In the genomic region with DNA sequence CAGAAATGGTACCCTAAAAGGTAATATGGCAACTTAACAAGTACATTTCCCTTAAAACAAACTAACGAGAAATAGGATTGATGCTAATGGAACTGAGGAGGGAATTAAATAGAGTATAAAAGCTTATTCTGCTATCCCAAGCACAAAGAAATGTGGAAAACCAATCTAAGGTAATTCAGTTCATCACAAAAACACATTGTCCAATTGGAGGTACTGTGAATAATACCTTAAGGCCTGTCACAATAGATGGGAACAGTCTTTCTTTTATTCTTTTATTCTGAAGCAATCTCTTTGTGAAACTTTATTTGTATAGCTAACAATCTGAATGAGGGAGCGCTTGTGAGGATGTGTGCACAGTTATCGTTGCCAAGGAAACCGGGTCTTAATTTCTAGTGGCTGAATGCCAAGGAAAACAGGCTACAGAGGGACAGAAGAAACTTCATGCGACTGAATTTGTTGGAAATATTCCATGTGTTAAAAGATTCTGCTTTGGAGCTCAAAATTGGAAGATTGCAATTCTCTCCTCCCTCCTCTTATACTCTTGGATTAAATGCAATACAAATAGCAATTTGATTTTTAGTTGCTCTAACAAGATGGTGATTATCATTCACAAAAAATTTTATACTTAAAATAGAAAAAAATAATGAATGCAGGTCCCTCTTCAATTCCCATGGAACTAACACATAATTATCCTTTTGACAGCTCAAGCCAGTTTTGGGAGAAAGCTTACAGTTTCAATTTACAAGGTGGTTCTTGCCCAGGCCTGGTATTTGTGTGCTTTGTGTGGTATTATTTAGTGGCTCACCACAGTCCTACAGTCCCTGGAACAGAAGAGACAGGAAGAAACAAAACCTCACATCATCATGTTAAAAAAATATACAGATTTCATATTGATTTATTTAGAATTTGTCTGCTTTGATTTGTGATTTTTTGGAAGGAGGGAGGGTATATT, we compare ENCODE assay signal across 12 mouse cellular contexts.
A peak's percentile ranks its signal among the peaks of the same experiment; 100 is the strongest.
DNase-seq lines count a peak whose midpoint lies in the region; ATAC-seq lines count a peak whose summit lies in the region.
"Had no signal": no experiment of that assay in that cellular context is flagged by ENCODE, and none has a peak within 500 bp of the region (broad histone marks: within the 10 kb centered on the region; RNA-seq: fewer than 3 reads in every experiment).

No protein-coding gene starts in this region.

- no peak overlapping the region for H3K4me2 ChIP-seq in midbrain, embryonic 11.5 days
- no peak overlapping the region for H3K4me2 ChIP-seq in intestine, embryonic 15.5 days (replicated peaks)
- H3K4me2 ChIP-seq: embryonic facial prominence, embryonic 13.5 days; limb, embryonic 15.5 days had no signal

- peaks cover 16% of the 10 kb centered on the region for H3K4me1 ChIP-seq in hindbrain, embryonic 10.5 days (replicated peaks)
- peaks cover 11% of the 10 kb centered on the region for H3K4me1 ChIP-seq in midbrain, embryonic 11.5 days (ENCODE audit: control insufficient read depth, insufficient read depth, low read length)
- H3K4me1 ChIP-seq in intestine, embryonic 15.5 days (replicated peaks) = no peaks in the 10 kb centered on the region
- H3K4me1 ChIP-seq: embryonic facial prominence, embryonic 13.5 days; limb, embryonic 15.5 days had no signal

- 48% methylated on average over 5 of the region's 5 CpGs for WGBS in hindbrain, embryonic 10.5 days
- WGBS in midbrain, embryonic 11.5 days = 28% methylated on average over 5 of the region's 5 CpGs
- WGBS in intestine, embryonic 15.5 days = 72% methylated on average over 5 of the region's 5 CpGs

- no peak overlapping the region for H3K9ac ChIP-seq in midbrain, embryonic 11.5 days (ENCODE audit: low read length)
- no peak overlapping the region for H3K9ac ChIP-seq in intestine, embryonic 15.5 days
- H3K9ac ChIP-seq: embryonic facial prominence, embryonic 13.5 days; limb, embryonic 15.5 days had no signal

- no peak overlapping the region for H3K4me3 ChIP-seq in hindbrain, embryonic 10.5 days
- no peak overlapping the region for H3K4me3 ChIP-seq in midbrain, embryonic 11.5 days (ENCODE audit: low read depth, low read length)
- no peak overlapping the region for H3K4me3 ChIP-seq in intestine, embryonic 15.5 days (replicated peaks)
- H3K4me3 ChIP-seq: embryonic facial prominence, embryonic 13.5 days; limb, embryonic 15.5 days had no signal

- intact Hi-C loops in heart, postnatal 10 days (cut with DNase I) = no loop called here

- no peaks in the 10 kb centered on the region for H3K27me3 ChIP-seq in hindbrain, embryonic 10.5 days (ENCODE audit: insufficient read depth, poor library complexity, severe bottlenecking)
- H3K27me3 ChIP-seq in midbrain, embryonic 11.5 days (ENCODE audit: control insufficient read depth, insufficient read depth, low read length) = 0 out of 2 replicates have a peak, but pooled peaks cover 1% of the 10 kb centered on the region
- H3K27me3 ChIP-seq in intestine, embryonic 15.5 days (replicated peaks) = no peaks in the 10 kb centered on the region
- H3K27me3 ChIP-seq: embryonic facial prominence, embryonic 13.5 days; limb, embryonic 15.5 days had no signal

- no peaks in the 10 kb centered on the region for H3K36me3 ChIP-seq in hindbrain, embryonic 10.5 days
- H3K36me3 ChIP-seq in midbrain, embryonic 11.5 days (ENCODE audit: control insufficient read depth, insufficient read depth, low read length) = no peaks in the 10 kb centered on the region
- no peaks in the 10 kb centered on the region for H3K36me3 ChIP-seq in intestine, embryonic 15.5 days
- H3K36me3 ChIP-seq: embryonic facial prominence, embryonic 13.5 days; limb, embryonic 15.5 days had no signal

- peak; percentile 88 for ATAC-seq in midbrain, embryonic 11.5 days (ENCODE audit: low FRiP score)
- ATAC-seq in intestine, embryonic 15.5 days = no peak

- no peaks in the 10 kb centered on the region for H3K9me3 ChIP-seq in hindbrain, embryonic 10.5 days
- no peaks in the 10 kb centered on the region for H3K9me3 ChIP-seq in midbrain, embryonic 11.5 days (ENCODE audit: control insufficient read depth, low read length)
- no peaks in the 10 kb centered on the region for H3K9me3 ChIP-seq in intestine, embryonic 15.5 days
- H3K9me3 ChIP-seq: embryonic facial prominence, embryonic 13.5 days; limb, embryonic 15.5 days had no signal

- no peak overlapping the region for H3K27ac ChIP-seq in hindbrain, embryonic 10.5 days
- H3K27ac ChIP-seq in midbrain, embryonic 11.5 days (ENCODE audit: low read depth, low read length) = no peak overlapping the region
- H3K27ac ChIP-seq in intestine, embryonic 15.5 days = no peak overlapping the region
- H3K27ac ChIP-seq: embryonic facial prominence, embryonic 13.5 days; limb, embryonic 15.5 days had no signal

- DNase-seq in cerebellum, postnatal 10 days = peak; percentile 78 to 81
- no peak for DNase-seq in cerebellum, adult 8-10 months
- peak; percentile 77 for DNase-seq in brain, adult 2 months (ENCODE audit: low read depth, low spot score)
- DNase-seq in hindbrain, embryonic 10.5 days (ENCODE audit: low spot score) = peak; percentile 7
- DNase-seq in midbrain, embryonic 11.5 days (ENCODE audit: low spot score, missing footprints) = peak; percentile 90
- no peak for DNase-seq in heart, postnatal 10 days
- DNase-seq in kidney, postnatal 4 days = no peak
- DNase-seq: kidney, adult 18-20 months; spleen, adult 18-20 months had no signal

Comparison
In these comparisons a context has a peak if more than half of its experiments do, and no peak if none do; other contexts are left out.
1. DNase-seq: peak in cerebellum, postnatal 10 days (2 of 2), brain, adult 2 months (single experiment), hindbrain, embryonic 10.5 days (single experiment) and midbrain, embryonic 11.5 days (single experiment); none in cerebellum, adult 8-10 months (single experiment), heart, postnatal 10 days (0 of 2) and kidney, postnatal 4 days (0 of 2).